In the genomic region with DNA sequence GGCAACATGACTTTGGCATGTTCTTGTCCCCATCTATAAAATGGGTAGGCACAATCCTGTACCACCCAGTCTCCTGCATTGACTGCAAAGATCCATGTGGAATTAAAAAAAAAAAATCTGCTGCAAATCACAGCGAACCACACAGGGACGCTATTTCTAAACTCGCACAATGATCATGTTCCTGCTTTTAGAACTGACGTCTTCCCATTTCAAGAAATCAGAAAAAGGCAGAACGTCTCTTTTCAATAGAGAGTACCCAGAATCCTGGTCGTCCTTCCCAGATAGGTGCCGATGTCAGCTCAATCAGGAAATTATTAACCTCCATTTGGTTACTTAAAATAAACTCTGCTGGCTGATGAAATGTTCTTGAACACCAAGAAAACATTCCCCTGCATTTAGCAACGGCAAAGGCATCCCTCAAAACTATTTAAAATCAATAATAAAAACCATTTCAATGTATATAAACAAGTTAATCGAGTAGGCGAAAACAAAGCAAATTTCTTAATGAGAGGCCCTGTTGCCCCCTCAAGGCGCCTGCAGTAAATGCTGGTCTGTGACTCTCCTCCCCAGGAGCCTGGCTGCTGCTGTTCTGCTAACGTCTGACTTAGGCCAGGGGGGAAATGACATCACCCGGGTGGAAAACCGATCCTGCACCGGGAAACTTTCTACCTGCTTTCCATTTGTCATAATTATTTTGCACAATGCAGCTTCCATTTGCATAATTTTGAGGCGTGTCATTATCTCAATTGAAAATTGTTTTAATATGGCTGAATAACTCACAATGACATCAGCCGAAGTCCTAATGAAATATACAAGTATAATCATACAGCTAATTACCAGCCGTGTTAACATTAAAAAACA, we compare ENCODE assay signal across 8 mouse cellular contexts. TPM values are rescaled to one million over a fixed set of nuclear protein-coding genes. Genes with fewer than 3 reads are reported as not detected.
A peak's percentile ranks its signal among the peaks of the same experiment; 100 is the strongest.
DNase-seq lines count a peak whose midpoint lies in the region; ATAC-seq and TF ChIP-seq lines count a peak whose summit lies in the region.

No protein-coding gene starts in this region.

- H3K9me3 ChIP-seq in forebrain, embryonic 13.5 days (replicated peaks) = no peaks in the 10 kb centered on the region

- H3K79me2 ChIP-seq in macrophage (ENCODE audit: inconsistent target) = peaks cover 82% of the 10 kb centered on the region

- no peaks in the 10 kb centered on the region for H3K36me3 ChIP-seq in forebrain, embryonic 13.5 days (ENCODE audit: poor library complexity, severe bottlenecking)
- H3K36me3 ChIP-seq in macrophage (ENCODE audit: inconsistent target) = peaks cover 12% of the 10 kb centered on the region; the same call in 1 of the 2 replicates

- no peak overlapping the region for H3K4me3 ChIP-seq in forebrain, embryonic 13.5 days
- H3K4me3 ChIP-seq in layer of hippocampus, adult 2 months = peak overlapping the region; percentile 60
- peak overlapping the region; percentile 69 for H3K4me3 ChIP-seq in macrophage (ENCODE audit: inconsistent target)

- no peaks in the 10 kb centered on the region for H3K27me3 ChIP-seq in forebrain, embryonic 13.5 days

- no peak overlapping the region for H3K9ac ChIP-seq in forebrain, embryonic 13.5 days

- H3K27ac ChIP-seq in forebrain, embryonic 13.5 days = no peak overlapping the region
- H3K27ac ChIP-seq in layer of hippocampus, adult 2 months = peak overlapping the region; percentile 98
- H3K27ac ChIP-seq in macrophage = peak overlapping the region; percentile 94

- DNase-seq in adrenal gland, postnatal 14 days = peak; percentile 50
- no peak for DNase-seq in adrenal gland, adult 8-10 months
- DNase-seq in brain, adult 2 months (ENCODE audit: low read depth, low spot score) = peak; percentile 85
- peak; percentile 56 for DNase-seq in heart, postnatal 4 days
- peak; percentile 35 to 61 for DNase-seq in layer of hippocampus, adult 2 months (ENCODE audit: low spot score in 2 of 2)
- peak; percentile 17 for DNase-seq in thymus, postnatal 4 days

- 20% methylated on average over 18 of the region's 18 CpGs for WGBS in forebrain, embryonic 13.5 days
- WGBS in macrophage (ENCODE audit: missing documents) = 20% methylated on average over 18 of the region's 18 CpGs

- H3K4me2 ChIP-seq in forebrain, embryonic 13.5 days = peak overlapping the region; percentile 96

- TF ChIP-seq CTCF in layer of hippocampus, adult 2 months (conservative IDR thresholded peaks at IDR 0.05) = peak; percentile 65

- no peak for ATAC-seq in forebrain, embryonic 13.5 days

- H3K4me1 ChIP-seq in forebrain, embryonic 13.5 days = peaks cover 28% of the 10 kb centered on the region

RNA-seq across cellular contexts. Expression of a gene that starts 3.4 kb away (rescaled TPM):
- 34.3 and 34.8 TPM in 2 replicates for total RNA-seq in adrenal gland, postnatal 14 days (2021)
- total RNA-seq in adrenal gland, adult 8-10 months (2022) = 10 to 100 TPM; 22.5 to 34.7 (median 29.4) TPM
- 12.6 and 15.2 TPM in 2 replicates for polyA plus RNA-seq in forebrain, embryonic 13.5 days (2015; fragmentation: Nextera tagmentation; extraction: Ambion mirVana)
- 10 to 100 TPM; 24.1 to 24.8 TPM for total RNA-seq in heart, postnatal 4 days (2021)
- total RNA-seq in layer of hippocampus, adult 2 months (2021) = 10 to 100 TPM; 25.5 to 27.2 TPM
- total RNA-seq in macrophage (2018; cell fraction: chromatin; rRNA removed) = 100 to 1,000 TPM in 24 of 26 experiments, 10 to 100 TPM in 2; 96.4 to 294 (median 157) TPM
- total RNA-seq in macrophage (2018; cell fraction: cytosol; rRNA removed) = 10 to 100 TPM; 28.3 to 41.0 (median 31.6) TPM
- total RNA-seq in macrophage (2018; cell fraction: nucleus; rRNA removed) = 100 to 1,000 TPM in 24 of 26 experiments, 10 to 100 TPM in 2; 78.1 to 319 (median 144) TPM
- 7.3 to 20.3 TPM (median 17.2 TPM) in 3 replicates for polyA plus RNA-seq in macrophage (2018)
